Mouse (Mus musculus) 416B (cell line): ENCODE data around the gene Vps25.
A peak's percentile ranks its signal among the peaks of the same experiment; 100 is the strongest.

Experiments used
- DNase-seq: peaks from one replicate; pipeline ENCODE4 v3.0.0; 2011; ENCODE audit warnings: low read depth

The Vps25 gene

GRCm38 (mm10) chr11:101276319-101277070 lies 23.0 kb downstream of the Vps25 start:
- no peak for DNase-seq

- DNase-seq, result peak; percentile 77
These were observed 24.1 kb downstream of the Vps25 start for GRCm38 (mm10) chr11:101277381-101278222.

- DNase-seq, result peak; percentile 94
These were observed 25.0 kb downstream of the Vps25 start, which contains the start of the genes Cntd1 and Coa3 for GRCm38 (mm10) chr11:101278223-101279192. TSS of gene Cntd1 (plus strand) at chr11:101279012. TSS of gene Coa3 (minus strand) at chr11:101279114.

- no peak for DNase-seq
These were observed 25.7 kb downstream of the Vps25 start for GRCm38 (mm10) chr11:101279193-101279569.

- DNase-seq, result no peak
These were observed 27.3 kb downstream of the Vps25 start for GRCm38 (mm10) chr11:101280837-101281236.

- DNase-seq, result no peak
These were observed 29.4 kb downstream of the Vps25 start for GRCm38 (mm10) chr11:101282896-101283295.

- no peak for DNase-seq
These were observed 30.3 kb downstream of the Vps25 start for GRCm38 (mm10) chr11:101283805-101284204.

- DNase-seq, result peak; percentile 85
These were observed 33.8 kb downstream of the Vps25 start for GRCm38 (mm10) chr11:101287306-101287705.

- DNase-seq, result no peak
These were observed 37.7 kb downstream of the Vps25 start for GRCm38 (mm10) chr11:101291231-101291630.

- no peak for DNase-seq
These were observed 41.7 kb downstream of the Vps25 start for GRCm38 (mm10) chr11:101295191-101295590.

GRCm38 (mm10) chr11:101300881-101301280 lies 47.4 kb downstream of the Vps25 start:
- peak; percentile 35 for DNase-seq

GRCm38 (mm10) chr11:101301299-101302003 lies 47.9 kb downstream of the Vps25 start:
- DNase-seq, result peak; percentile 19

- peak; percentile 97 for DNase-seq
These were observed 48.7 kb downstream of the Vps25 start, which contains the start of gene Becn1 for GRCm38 (mm10) chr11:101302004-101302798. TSS of gene Becn1 (minus strand) at chr11:101302286.

GRCm38 (mm10) chr11:101307744-101308143 lies 54.2 kb downstream of the Vps25 start:
- DNase-seq, result no peak
